Mouse (Mus musculus): ENCODE results near the gene Amot. TPM values are rescaled to one million over a fixed set of nuclear protein-coding genes. Genes with fewer than 3 reads are reported as not detected.

Amot gene
- total RNA-seq, 2 experiments from 2014 or later, result 31.6 to 32.4 TPM

DNA sequence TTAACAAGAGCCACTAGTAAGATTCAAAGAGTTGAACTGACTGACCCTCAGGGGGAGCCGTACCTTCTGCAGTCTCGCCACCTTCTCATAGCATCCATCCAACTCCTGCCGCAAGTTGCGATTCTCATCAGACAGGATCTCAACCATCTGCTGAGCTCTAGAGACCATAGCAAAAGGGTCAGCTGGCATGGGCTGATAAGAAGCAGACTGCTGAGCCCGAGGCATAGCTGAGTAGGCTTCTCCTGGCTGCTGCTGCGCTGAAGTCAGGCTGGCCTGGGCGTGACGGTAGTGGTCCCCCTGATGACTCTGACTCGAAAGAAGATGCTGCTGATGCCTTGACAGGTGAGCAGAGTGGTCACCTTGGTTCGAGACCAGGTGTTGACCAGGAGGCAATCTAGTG, 25.0 kb downstream of the Amot start:
- DNase-seq, result no peak

DNA sequence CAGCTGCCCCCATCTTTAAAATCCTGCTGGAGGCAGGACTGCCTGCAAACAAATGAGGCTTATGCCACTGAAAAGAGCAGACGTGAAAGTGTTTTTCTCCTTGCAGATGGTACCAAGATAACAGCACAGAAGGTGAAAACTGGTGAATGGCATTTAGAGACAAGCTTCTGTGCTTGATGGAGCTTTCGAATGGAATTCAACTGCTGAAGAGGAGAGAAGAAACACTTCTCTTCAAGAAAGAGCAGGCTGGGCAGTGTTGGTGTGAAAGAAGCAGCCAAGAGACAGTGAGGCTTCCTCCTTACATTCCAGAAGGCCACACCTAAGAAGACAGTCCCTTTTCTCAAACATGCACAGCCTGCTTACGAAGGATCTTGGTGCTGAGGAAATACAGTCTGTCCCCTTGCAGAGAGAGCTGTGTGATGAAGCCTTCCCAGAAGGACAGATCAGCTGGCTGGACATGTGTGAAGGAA, 27.2 kb downstream of the Amot start:
- no peak for DNase-seq

DNA sequence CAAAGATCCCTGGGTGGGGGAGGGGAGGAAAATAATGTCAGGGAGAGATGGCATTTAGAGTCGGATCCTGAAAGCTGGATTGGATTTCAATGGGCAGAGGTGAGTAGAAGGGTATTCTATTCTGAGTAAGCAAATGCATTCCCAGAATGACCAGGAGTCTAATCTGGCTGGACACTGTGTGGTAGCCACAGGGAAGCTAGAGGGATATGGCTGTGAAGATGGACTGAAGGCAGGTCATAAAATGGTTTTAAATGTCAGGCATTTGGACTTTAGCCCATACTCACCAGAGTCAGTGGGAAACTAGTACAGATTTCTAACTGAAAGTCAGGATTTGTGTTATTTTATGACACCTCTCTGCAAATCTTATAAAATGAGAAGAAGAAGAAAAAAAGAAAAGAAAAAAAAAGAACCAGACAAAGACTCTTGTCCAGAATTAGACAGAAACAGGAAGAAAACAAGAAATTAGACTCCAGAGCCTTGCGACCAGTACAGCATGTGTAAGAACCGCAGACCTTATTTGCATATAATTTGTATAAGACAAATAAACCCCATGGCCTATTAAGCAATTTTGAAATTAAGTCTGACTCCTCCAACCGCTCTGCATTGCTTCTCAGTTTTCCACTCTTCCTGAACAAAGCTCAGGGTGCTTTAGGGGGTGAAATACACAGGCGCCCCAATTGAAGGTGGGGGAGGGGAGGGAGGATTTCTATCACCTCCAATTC, 27.8 kb downstream of the Amot start:
- DNase-seq, result no peak

DNA sequence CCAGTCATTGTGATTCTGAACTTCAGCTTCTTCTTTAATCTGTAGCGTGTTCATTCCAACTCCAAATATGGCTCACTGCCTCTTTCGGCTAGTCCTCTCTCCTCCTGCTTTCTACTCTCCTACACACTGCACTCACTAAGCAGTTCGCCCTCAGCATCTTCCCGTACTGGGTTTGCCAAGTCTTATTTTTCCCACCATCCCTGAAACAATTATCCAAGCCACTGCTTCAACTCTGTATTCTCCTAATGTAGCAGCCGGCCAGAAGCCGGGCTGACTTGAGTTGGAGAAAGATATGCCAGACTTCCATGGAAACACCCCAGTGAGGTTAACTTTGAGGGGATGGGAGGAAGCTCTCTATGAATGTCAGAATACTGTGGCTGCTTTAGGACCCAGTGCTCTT, 36.7 kb downstream of the Amot start:
- DNase-seq, result no peak

DNA sequence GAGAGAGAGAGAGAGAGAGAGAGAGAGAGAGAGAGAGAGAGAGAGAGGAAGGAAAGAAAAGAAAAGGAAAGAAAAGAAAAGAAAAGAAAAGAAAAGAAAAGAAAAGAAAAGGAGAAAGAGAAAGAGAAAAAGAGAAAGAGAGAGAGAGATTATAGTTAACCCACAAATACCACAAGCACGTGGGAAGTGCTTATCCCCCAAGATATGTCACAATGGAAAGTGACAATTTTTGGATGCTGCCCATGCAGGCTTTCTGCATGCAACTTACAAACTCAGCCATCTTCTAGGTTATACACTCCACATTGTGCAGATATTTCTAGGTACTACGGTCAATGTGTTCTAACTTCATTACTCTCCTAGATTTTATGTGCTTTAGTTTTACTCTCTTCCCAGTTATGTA, 41.5 kb downstream of the Amot start:
- no peak for DNase-seq

DNA sequence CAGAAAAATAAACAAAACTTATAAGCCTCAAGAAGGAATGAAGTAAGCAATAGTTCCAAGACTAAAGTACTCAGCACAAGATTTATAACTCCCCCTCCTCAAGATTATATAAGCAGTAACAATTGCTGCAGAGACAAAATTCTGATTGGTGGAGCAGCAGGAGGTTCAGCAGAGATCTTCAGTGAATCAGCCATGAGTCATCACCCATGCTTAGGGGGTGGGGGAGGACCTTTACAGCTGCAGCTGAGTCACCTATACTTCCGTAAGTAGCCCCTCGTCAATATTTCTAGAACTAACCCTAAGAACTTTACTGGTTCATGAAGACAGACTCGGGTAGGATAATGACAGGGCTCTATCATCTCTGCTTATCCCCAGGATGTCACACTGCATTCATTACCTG, 43.6 kb downstream of the Amot start:
- DNase-seq, result no peak

DNA sequence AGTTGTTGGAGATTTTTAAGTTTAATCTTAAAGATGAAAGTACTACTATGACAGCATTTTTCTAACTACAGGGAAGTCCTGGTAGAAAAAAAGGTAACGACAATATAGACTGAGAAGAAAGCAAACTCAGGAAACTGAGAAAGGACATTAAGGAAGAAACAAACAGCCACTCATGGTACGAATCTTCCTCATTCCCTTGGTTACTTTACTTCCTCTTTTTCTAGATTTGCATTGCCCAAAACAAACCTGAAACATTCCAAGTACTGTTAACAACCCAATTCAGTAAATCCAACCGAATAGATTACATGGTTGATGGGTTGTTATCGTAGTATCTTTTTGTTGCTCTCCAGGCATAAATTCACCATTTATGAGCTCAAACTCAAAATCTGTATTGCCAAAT, 48.7 kb downstream of the Amot start:
- no peak for DNase-seq

DNA sequence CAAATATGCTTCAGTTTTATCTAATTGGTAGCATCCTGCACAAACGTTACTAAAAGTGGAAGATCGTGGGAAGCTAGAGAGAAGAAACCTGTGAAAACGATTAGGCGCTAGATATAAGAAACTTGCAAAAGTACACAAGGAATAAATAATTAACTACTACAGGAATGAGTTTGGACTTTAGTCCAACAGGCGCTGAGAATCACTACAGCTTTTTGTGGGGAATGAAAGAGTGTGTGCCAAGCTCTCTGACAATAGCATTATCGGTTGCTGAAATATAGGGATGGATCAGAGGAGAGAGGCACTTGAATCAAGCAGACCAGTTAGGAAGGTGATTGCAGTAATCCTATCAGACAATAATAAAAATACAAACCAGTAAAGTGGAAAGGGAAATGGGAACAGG, 49.4 kb downstream of the Amot start:
- DNase-seq, result no peak

DNA sequence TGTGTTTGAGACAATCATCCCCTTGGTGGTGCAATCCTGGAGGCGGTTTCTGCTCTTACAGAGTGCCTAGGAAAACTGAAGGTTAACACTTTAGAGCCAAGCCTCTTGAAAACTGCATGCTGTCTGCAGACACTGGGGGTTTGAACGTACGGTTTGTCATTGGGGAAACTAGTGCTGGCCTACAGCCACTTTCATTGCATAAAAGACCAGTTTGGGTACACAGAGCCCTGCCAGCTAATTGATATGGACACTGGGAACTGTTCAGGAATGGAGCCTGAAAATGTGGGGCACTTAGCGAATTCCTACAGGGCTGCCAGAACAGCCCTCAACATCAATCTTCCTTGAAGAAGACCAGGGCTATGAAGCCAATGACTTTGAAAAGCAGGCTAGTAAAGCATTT, 50.2 kb downstream of the Amot start:
- DNase-seq, result peak in 1 of 2 experiments; percentile 12

DNA sequence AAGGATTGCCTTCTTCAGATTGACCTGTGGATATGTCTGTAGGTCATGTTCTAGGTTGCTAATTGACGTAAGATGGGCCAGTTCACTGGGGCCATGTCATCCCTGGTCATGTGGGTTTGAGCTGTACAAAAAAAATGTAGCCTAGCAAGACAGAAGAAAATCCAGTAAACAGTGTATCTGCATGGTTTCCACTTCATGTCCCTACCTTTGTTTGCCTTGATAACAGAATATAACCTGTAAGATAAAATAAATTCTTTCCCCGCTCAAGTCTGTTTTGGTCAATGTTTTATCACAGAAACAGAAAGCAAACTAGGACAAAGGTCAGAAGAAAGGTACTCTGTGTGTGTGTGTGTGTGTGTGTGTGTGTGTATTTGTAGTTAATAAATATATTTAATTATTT, 63.5 kb downstream of the Amot start:
- no peak for DNase-seq

DNA sequence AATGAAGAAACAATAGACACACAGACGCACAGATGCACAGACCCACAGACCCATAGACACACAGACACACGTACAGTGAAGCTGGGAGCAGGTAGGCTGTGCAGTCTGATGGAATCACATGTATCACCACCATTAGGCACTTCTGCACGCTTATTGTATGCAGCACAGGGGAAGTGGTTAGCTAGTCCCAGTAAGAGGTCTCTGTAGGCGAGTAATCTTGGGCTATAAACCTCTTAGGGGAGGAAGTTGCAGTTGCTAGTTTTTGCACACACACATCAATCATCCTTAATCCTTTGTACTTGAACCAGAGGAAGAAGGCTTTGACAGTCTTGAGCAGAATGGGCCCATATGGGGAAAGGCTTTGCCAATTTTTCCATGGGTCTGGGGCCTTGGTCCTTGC, 71.3 kb downstream of the Amot start:
- no peak for DNase-seq

DNA sequence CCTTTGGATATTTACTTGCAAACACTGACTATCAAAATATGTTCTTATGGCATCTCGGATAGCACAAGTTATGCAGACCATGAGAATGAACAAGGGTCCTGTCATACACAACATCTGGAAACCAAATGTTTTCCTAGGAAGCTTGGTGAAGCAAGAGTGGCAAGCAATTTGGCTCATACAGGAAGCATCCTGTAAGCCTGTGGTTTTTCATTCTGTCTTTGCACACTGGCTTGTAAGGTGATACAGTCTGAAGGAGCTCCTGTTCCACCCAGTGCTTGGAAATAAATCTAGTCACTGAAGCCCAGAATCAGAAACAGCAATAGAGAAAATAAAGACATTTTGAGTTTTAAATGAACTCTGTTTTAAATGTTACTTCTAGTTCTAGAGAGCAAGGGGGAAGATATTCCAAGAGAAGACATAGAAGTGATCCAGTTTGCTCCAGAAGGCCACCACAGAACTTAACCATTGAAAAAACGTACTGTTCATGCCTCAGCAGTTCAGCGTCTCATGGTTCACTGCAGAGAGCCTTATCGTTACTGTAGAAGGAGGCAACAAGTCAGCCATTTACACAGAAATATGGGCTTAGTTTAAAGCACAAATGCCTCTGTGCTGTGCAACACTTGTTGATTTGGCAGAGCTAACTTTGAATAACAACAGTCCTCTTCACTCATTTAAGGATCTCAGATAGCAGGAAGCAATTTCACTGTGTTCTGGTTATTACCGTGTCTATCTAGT, 74.0 kb downstream of the Amot start:
- DNase-seq, result no peak

DNA sequence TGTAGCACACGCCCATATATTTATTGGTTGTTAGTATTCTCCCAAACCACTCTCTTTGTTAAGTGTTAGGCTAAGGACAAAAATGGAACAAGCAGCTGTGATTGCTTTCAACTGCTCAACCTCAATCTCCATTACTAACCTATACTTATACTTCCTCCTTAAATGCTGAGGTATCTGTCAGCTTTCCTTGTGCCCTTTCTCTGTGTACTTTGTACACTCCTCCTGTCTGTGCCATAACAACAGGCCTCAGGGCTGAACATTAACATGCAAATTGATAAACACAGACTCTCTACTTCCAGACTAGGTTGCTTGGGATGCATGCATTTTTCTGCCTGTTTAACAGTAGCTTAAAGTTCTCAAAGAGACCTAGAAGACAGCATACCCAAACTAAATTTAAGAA, 76.2 kb downstream of the Amot start:
- no peak for DNase-seq

DNA sequence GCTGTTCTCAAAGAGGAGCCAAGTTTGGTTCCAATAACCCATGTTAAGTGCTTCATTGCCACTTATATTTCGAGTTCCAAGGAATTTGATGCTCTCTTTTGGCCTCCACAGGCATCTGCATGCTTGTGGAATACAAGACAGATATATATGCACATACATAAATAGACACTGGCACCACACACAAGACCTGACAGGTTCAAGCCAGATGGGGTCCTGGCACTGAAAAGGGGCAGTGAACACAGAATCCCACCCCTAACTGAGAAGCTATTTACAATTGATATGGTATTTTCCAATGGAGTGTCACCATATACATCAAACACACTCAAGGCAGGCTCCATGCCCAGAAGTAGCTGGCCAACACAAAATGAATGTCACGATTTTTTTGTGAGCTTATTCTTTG, 81.0 kb downstream of the Amot start:
- no peak for DNase-seq

DNA sequence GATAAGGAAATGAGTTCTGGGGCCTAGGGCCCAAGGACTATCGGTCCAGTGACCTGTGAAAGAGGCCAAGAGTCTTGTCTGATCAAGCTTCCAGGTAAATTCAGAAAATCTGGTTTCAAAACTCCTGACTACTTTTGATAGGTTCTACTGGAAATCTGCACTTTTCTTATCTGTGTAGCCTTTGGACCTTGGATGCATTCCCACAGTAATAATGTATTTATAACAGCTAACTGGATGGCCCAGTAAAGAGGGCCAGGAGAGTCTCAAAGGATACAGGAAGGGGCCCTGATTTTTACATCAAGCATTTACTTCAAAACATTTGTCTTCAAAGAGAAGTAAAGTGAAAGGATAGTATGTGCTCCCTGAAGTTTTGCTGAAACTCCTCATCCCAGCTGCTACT, 90.7 kb downstream of the Amot start:
- no peak for DNase-seq

DNA sequence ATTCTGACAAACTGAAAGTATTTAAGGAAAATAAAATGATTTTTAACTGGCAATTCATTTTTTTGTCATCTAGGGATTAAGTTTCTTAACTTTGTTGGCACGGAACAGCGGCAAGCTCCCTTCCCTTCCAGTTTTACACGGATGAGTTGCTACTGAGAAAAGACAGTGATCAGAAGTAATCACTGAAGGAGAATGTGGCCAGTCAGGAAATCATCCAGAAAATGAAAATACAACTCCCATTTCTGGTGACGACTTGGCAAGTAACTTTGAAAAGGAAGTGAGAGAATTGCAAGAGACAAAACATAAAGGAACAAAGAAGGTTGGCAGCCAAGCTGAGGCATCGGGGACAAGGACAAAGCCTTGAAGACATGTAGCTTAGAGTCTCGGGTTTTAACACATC, 93.6 kb downstream of the Amot start:
- DNase-seq, result no peak

DNA sequence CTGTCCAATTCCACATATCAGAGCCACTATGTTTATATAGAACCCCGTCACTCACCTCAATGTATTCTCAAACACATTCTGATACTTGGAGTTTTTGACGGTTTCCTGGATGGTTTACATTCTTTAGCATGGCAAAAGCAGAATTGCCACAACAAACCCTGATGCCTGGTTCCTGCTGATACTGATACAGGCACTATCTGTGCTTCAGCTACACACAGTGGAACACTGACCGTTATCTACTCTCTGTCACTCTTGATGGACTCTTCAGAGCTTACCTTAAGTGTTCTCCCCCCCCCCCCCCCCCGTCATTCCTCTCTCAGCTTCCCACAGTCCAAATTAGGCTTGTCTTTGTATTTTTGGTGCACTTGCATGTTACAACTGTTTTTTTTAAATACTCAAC, 98.9 kb downstream of the Amot start:
- DNase-seq, result no peak

DNA sequence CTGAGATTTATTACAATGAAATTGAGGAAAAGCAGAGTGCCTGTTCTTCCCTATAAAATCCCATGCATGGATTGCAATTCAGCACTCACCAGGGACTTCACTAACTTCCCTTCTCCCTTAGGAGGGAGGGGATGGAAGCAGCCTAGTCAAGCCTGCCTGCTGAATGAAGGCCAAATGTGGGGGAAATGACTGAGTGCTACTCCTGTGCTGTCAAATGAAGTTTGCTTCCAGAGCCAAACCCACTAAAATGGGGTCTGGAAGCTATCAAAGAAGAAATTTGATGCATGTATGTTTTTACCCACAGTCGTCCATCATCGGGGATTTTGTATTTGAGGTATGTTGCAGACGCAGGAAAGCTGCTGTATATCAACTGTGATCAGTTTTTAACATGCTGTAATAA, 103.1 kb downstream of the Amot start:
- no peak for DNase-seq

DNA sequence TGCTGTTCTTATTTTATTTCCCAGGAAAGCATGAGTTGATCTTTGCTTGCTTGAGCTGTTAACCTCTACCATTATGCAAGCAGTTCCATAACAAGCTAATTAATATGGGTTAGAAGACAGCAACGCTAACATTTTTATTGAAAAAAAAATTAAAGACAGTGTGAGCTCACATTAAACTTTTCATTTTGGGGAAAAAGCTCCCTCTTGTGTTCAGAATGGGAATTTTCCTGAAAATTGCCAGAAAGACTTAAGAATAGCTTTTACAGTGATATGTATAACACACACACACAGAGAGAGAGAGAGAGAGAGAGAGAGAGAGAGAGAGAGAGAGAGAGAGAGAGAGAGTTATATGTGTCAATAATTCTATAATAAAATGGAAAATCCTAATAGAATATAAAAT, 105.7 kb downstream of the Amot start:
- no peak for DNase-seq

Other genes starting within 250 kb of the Amot start
- gene Lhfpl1, start 156.1 kb downstream of the Amot start, total RNA-seq (2021), result 1 to 10 TPM; 1.3 to 4.6 TPM

Data from layer of hippocampus, postnatal 36 days (tissue).